Mouse (Mus musculus): ENCODE results near the gene Mybpc2.

DNA sequence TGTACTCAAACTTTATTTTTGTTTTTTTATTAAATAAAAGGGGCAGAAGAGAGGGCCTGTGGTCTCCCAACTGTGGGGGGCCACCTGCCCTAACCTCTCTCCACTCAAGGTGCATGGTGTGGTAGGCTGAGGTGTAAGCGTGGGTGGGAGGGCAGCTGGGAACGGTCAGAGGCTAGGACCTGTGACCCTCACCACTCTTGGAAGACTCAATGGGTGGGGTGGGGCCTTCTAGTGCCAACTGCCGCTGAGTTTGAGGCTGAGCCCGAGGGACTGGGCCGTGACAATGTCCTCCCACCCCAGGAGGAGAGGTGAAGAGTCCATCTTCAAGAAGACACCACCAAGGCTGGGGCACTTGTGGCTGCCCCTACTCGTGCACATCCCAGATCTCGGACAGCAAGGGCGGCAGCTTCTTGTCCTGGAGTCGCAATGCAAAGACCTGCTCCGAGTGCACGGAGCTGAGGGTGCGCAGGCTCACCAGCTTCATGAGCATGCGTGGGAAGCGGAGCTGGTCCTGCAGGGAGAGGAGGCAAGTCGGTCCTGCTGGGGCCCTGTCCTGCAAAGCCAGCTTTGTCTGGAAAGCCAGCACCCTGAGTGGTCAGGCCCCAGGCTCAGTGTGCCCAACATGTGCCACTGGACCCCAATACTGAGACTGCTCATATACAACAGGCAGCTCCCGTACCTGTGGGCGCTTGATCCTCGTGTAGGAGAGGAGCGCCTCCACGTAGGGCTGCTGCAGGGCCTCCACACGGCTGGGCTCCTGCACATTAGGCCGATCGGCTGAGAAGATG is 25.4 kb upstream of the Mybpc2 start:
- TF ChIP-seq HCFC1 (IDR thresholded peaks at IDR 0.05; ENCODE audit: borderline replicate concordance, insufficient read depth, low read length) (no peak), ZNF384 (IDR thresholded peaks at IDR 0.05; ENCODE audit: low read depth, low read length) (no peak), ZC3H11A (IDR thresholded peaks at IDR 0.05; ENCODE audit: borderline replicate concordance, low read depth, low read length) (no peak)

Data from ES-E14 (cell line).